Mouse (Mus musculus) lung, postnatal 4 days (tissue): Measurements from ENCODE around the gene Vps45.

Experiments
- DNase-seq, 2 experiments: peaks; one replicate each; pipeline ENCODE4 v3.0.0; 2021

Gene Vps45

DNA sequence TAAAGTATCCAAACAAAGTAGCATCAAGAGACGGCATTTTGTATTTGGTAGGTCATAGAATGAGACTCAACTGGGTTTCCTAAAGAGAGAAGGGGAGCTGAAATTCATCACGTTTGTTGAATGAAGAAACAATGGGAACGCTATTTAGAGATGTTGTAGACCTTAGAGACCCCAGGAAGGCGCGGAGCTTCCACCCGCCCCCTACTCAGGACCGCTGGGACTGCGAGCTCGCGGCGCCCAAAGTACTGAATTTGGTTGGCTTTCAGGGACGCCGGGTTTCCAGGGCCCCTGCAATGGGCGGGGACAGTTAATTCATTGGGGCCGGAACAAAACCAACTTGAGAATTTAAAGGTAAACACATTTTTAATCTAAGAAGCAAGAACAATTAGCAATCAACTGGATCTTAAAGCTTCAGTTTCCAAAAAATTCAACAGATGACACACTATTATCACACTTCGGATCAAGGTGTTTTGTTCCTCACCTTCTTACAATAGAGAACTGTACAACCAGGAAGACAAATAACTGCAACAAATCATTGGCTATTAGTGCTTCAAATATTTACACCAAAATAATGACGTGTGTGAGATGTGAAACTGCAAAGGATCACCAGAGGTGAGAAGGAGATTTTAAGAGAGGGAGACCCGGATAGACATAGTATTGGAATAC is at the start of gene Vps45:
Gene Vps45 (minus strand): TSS at position 236 of the 666 bp plus-strand sequence.
- DNase-seq: peak; percentile 68 to 70

DNA sequence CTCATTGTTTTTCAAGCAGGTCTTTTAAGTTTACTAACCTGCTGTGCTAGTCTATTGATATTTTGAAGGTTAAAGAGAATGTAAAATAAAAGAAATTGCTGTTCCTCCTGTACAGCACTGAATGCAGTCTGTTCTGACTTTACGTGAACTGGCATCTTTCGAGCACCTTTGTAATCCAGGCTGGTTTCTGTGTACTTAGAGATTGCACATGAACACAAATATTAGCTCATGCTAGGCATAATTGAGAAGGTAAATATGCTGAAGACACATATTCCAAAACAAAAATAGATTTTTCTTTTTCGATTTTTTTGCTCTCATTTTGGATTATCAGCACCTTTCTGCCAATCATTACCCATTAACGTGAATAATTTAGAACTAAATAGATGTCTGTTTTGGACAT is 47.9 kb upstream of the Vps45 start:
- no peak for DNase-seq

DNA sequence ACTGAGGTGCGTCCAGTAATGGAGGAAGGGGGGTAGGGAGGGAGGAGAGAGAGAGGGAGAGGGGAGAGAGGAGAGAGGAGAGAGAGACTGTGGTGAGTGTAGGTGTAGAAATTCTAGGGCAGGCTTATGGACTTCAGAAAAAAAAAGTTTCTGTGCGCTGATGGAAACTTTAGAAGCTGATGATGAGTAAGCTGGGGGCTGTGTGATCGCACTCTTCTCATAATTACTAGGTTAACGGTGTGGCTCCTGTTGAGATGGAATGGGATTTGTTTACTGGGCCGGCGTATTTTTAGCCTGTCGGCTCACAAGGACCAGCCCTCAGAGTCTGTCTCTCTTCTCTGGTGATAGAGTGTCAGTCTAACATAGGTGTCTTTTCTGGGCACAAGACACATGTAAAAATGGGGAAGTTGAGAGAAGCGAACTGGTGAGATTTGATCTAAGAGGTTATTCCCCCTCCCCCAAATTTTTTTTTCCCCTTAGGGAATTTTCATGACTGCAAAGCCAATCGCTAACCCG is 47.0 kb upstream of the Vps45 start:
- no peak for DNase-seq

DNA sequence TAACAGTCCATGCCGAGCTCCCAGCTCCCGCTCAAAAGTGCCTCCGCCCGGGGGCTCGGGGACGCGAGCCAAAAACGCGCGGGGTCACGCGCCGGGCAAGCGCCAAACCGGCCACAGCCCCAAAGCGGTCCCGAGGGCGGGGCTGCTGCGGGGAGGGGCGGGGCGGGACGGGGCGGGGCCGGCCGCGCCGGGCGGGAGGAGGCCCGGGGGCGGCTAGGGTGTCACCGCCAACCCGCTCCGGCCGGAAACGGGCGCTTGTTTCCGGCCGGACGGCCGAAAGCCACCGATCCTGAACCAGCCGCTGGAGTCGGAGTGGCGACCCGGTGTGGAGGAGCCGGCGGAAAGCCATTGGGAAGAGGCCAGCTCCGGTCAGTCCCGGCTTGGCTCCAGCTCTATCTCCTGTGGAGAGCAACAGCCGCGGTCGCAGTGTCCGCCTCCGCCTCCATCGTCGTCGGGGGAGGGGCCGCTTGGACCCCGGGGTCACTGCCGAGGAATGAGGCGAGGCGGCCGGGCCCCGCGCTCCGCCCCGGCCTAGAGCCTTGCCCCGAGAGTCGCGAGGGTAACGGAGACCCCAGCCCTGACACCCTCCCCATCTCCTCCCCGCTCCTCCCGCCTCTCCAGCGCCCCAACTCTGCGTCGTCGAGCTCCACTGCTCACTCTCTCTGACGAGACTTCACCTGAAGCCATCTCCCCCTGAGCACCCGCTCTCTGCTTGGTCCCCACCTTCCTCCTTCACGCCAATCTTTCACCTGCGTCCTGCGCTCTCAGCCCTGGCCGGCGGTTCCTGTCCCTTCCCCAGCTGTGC is 46.2 kb upstream of the Vps45 start, which contains the start of gene Otud7b:
Gene Otud7b (plus strand): TSS at position 267 of the 805 bp plus-strand sequence.
- peak; percentile 86 to 90 for DNase-seq

DNA sequence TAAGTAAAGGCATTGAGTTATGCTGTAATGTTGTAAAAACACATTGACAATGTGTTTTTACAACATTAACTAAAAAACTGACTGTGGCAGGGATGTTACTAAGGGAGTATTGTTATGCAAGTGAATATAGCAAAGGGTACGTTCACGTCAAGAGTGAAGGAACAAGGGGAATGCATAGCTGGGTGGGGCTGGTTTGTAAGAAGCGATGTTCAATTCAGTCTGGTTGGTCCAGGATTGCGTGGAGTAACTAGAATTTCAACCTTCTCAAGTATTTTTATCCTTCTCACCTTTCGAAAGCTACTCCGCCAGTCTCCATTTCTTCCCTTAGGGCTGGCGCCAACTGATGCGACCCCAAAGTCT is 45.6 kb upstream of the Vps45 start:
- no peak for DNase-seq

DNA sequence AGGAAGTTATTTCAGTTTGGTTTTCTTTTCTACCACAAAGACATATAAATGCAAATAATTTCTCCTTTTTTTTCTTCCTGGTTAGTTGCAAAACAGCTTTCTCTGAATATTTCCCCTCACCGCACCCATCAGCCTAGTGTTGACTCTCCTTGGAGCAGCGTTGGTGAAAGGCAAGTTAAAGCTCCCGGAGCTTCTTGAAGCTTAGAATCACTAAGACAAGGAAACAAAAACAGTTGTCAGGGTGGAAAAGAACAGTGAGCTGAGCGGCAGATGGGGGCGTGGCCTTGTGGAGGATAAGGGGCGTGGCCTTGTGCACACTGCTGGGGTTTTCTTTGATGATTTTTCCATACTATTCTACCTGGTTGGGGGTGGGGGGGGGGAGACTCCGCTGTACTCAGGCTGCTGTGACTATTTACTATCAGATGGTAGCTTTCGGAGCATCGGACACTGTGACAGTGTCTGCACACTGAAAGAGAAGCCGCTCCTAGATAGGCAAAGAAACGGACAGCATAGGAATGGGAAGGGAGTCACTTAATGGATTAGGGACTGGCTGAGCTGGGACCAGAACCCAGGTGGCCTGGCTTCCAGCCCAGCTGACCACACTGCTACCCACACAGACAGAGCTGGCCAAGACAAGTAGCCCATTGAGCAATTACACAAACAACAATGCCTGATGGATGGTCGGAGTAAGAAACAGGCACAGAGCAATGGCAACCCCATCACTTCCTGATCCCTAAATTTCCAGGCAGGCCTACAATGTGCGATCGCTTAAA is 44.0 kb upstream of the Vps45 start:
- peak; percentile 64 to 68 for DNase-seq

DNA sequence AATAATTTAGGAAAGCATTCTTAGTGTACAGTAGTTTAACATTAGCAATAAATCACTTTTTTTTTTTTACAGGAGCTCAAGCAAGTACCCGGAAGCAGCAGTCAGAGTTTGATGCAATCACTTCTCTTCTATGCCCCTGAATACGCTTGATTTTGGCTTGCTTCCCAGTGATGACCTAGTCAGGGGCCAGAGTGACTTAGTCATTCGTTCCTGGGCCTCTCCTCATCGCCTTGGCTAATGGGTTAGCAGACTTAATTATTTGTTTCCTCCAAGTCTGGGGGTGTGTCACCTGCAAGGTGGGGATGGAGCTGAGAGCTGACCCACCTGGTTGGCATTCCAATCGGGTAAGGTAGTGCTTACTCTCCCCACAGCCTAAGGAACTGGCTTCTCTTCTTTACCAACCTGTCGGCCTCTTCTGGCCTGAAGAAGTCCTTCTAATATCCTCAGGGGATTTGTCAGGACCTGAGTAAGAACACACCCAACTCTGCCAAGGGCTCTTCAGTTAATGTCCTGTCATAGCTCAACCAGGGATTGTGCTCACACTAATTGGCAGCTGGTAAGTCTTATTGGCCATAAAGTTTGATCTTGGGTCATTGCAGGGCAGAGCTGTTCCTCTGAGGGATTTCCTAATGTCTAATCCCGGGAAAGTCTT is 40.5 kb upstream of the Vps45 start:
- peak; percentile 74 to 80 for DNase-seq

DNA sequence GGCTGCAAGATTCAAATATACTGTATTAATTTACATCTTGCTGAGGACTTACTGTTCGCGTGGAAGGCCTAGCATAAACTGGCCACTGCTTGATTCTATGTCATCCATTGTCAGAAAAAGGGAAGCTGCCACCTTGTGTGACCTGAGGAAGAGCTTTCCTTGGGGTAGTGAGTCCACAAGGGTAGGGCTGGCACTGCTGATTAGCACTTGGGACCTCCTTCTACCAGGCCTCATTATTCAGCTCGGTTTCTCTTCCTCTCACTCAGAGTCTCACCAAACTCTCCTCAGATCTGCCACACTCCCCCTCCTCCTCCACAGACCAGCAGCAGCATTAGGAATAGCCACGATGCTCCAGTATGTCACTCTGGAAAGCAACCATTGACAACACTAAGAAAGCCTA is 39.9 kb upstream of the Vps45 start:
- no peak for DNase-seq

DNA sequence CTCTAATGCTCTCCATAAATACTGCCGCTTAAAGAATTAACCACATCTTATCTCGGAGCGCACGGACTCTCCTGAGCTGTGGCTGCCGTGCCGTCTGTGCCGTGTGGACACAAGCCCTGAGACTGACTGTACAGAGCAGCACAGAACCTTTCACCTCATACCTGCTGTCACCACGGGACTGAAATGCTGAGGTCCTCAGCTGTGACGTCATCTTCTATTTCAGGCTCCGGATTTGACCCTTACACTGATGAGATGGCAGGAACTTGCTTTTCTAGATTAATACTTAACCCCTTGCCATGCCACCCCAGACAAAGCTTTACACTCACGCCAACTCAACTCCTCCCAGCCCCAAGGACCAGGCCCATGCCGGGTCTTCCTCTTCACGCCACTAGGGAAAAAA is 35.9 kb upstream of the Vps45 start:
- DNase-seq: no peak

DNA sequence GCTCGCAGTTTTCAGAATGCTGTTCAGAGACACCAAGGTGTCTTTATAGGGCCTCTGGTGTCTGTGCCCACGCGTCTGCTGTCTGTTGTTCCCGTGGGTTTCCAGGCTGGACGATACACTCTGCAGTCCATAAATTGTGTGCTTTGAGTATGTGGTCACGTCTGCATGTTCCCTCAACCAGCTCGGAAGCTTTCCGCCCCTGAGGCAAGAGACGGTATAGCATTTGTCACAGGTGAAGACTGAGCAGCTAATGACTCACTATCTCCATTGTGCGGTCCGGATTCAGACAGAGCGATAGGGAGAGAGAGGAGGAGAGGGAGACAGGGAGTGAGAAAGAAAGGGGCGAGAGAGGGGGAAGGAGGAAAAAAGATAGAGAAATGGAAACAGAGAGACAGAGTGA is 35.2 kb upstream of the Vps45 start:
- no peak for DNase-seq

DNA sequence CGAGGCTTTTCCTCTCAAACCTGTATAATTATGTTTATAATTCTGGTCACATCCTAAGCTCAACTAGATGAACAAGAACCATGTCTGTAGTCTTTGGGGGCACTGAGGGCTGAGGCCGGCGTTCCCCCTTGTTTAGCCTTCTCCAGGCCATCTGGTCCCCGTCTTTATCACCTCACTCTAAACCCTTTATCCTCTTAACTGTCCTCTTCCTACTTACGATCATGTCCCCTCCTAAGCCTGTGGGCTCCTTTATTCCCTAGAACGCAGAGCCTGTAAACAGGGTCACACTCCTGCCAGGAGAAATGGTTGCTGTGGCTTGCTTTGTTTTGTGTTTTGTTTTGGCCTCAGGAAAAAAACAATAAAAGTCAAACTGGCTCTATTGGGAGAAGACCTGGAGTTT is 33.7 kb upstream of the Vps45 start:
- DNase-seq: no peak

DNA sequence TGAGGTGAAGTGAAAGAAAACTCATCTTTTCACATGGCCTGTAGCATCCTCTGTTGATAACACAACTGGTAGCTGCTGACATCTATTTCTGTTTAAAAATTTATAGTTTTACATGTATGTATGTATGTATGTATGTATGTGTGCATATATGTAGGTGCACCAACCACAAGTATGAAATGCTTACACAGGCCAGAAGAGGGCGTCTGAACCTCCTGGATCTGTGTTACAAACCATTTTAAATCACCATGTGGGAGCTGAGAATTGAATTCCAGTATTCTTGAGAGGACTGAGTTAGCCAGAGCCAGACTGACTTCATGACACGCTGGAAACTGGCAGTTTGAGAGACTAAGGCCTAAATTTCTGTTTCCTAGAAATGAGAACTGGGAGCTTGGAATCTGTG is 32.9 kb upstream of the Vps45 start:
- no peak for DNase-seq

DNA sequence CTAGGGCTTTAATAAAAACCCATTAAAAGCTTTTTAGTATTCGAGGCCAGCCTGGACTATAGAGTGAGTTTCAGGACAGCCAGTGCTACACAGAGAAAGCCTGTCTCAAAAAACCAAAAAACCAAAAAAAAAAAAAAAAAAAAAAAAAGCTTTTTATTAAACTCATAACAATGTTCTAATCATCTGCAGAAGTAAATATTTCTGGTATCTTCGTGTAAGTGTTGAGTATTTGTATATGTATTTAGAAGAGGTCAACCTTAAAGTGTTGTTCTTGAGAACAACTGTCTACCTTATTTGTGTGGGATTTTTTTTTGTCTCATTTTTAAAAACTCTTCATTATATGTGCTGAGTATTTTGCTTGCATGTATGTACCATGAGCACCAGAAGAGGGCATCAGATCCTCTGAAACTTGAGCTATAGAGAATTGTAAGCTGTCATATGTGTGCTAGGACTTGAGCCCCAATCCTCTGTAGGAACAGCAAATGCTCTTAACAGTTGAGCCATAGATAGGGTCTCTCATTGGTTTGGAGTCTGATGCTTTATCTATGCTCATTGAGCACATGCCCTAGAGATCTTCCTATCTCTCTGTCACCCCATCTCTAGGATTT is 31.7 kb upstream of the Vps45 start:
- no peak for DNase-seq

DNA sequence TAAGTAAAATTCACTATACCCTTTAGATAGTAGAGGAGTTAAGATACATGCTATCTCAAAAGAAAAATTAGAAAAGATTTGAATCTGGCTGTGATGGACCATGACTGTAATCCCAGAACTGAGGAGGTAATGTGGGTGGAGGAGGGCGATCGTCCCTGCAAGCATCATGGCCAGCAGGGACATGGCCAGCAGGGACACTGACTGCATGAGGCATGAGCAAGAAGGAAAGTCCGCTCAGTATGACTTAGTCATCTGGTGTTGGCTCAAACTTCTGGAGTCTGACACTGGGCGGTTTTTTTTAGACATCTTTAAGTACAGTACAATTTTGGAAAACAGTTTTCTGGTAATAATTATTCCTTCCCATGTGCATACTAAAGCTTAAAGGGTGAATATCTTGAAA is 29.5 kb upstream of the Vps45 start:
- no peak for DNase-seq

DNA sequence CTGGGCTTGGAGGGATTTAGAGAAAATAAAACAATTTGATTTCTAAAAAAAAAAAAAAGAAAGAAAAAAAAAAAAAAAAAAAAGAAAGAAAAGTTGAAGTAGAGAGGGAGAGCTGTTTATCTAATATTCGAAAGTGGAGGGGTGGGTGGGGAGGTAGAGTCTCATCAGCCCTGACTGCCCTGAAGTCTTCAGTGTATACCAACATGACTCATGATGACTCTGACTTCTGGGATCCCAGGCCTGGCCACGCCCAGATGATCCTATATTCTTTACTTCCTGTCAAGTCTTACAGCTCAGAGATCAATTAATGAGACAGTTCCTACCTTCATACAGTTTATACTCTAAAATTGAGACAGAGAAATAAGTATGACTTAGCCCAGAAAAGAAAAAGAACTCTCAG is 29.0 kb upstream of the Vps45 start:
- DNase-seq: no peak

DNA sequence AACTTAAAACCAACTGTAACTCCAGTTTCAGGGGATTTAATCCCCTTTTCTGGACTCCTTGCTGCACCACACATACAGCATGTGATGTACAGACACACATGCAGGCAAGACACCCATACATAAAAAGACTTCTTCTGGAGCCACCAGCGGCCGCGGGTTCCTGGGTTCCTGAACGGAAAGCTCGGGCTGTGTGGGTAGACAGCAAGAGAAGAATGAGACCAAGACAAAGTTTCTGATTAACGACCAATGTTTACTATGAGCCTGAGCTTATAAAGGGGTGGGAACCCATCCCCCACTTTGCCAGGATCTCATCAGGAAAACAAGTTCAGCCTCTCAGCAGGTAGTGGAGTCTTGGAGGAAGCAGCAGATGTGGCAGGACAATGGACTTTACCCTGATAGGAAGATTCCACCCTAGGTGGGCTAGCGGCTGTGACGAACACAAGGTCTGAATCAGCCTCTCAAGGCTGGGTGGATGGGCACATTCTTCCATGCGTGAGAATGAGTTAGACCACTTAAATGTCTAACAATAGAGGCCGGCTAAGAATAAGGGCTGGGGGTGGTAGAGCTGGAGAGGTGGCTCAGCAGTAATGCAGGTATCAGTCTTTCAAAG is 26.0 kb upstream of the Vps45 start:
- no peak for DNase-seq

DNA sequence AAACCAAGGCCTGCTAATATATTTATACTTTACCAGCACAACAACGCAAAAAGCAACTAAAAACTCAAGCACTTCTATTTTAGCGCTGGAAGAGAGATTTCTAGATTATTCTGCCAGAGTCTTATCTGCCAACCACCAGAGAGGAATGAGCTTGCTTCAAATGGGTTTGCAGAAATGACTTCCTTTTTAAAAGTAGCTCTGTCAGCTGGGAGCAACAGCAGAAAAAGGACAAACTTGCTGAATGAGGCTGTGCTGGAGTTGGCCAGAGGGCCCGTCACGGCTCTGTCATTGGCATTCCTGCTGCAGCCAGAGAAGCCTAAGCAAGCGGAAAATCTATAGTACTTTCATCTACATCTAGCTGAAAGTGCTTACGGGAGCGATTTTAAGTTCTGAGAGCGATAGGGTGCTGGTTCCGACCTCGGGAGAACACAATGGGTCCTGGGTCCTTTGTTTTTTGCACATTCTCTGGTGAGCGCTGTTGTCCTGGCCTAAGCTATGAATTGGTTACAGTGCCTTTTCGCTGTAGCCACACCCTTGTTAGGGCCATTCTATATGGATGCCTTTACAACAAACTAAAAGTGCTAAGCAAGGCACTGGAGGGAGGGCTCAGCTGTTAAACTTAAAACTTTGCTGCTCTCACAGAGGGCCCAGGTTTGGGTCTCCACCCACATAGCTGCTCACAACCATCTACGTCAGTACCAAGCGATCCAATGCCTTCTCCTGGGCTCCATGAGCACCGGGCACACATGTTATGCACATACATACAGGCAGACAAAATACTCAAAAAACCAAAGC is 24.6 kb upstream of the Vps45 start:
- DNase-seq: no peak

DNA sequence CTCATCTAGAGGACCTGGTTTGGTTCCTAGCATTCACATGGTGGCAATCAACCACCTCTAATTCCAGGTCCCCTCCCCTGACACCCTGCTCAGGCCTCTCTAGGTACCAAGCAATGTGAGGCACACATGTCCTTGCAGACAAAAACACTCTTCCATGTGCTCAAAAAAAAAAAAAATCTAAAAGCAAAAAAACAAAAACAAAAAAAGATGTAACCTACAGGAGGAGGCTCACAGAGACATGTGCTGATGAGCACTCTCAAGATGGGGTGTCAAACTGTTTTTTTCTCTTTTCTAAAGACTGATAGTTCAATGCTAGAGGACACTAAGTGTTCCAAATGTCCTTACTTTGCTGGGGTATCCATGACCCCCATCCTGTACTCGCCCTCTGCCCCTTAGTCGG is 23.8 kb upstream of the Vps45 start:
- DNase-seq: no peak

DNA sequence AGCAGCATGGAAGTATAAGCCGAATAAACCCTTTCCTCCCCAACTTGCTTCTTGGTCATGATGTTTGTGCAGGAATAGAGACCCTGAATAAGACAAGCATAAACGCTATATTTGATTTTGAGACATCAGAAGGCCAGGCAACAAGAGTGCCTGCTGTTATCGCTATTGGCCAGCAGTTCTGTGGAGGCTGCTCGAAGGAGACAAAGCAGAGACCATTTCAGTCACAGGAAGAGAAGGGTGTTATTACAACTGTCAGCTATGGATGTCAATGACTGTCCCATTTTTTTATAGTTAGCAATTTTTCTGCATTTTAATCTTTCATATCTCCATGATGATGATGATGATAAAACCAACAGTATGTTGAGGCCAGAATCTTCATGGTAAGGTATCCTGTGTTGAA is 23.4 kb upstream of the Vps45 start:
- DNase-seq: no peak

DNA sequence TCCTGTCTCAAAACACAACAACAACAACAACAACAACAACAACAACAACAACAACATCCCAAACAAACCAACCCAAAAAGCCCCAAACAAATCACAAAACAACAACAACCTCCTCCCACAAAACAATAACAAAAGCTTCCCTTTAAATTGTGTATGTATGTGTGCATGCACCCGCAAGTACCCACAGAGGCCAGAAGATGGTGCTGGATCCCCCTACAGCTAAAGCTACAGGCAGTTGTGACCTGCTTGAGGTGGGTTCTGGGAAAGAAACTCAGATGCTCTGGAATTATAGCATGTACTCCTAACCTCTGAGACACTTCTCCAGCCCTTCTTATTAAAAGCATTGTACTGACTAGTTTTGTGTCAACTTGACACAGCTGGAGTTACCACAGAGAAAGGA is 22.7 kb upstream of the Vps45 start:
- peak in 1 of 2 experiments; percentile 34 for DNase-seq

DNA sequence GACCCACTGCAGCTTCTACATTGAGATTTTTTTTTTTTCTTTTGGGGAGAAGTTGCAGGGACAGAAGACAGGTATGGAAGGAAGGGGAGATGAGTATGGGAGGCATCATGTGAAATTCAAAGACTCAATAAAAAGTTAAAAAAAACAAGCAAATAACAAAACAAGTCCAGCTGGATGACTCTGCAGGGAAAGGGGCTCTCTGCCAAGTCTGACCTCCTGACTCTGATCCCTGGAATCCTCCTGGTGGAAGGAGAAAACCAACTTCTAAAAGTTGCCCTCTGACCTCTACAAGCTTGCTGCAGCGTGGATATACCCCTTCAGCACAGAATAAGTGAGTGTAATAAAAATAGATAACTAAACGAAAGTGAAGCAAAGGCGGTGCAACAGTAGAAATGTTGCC is 20.4 kb upstream of the Vps45 start:
- no peak for DNase-seq
